Mouse (Mus musculus): Measurements from ENCODE around the gene Cd33. TPM values are rescaled to one million over a fixed set of nuclear protein-coding genes. Genes with fewer than 3 reads are reported as not detected.

Cd33 gene
- polyA plus RNA-seq, 1 experiment from 2014 or later = 1.8 TPM

- no peak overlapping the region for H3K4me2 ChIP-seq
Observed at GRCm38 (mm10) chr7:43511707-43512478, 32.3 kb downstream of the Cd33 start.

GRCm38 (mm10) chr7:43495343-43496021 is 48.7 kb downstream of the Cd33 start:
- H3K4me1 ChIP-seq = peaks cover under 1% of the 10 kb centered on the region; the same call in 1 of the 2 replicates
- no peaks in the 10 kb centered on the region for H3K36me3 ChIP-seq
- WGBS = 13% methylated on average over 21 of the region's 21 CpGs
- peak; percentile 70 for ATAC-seq (ENCODE audit: low FRiP score)
- H3K9me3 ChIP-seq (replicated peaks) = no peaks in the 10 kb centered on the region
- no peak overlapping the region for H3K27ac ChIP-seq (replicated peaks)
- H3K9ac ChIP-seq (replicated peaks) = no peak overlapping the region
- peak overlapping the region; percentile 22 for H3K4me2 ChIP-seq
- H3K4me3 ChIP-seq (replicated peaks) = no peak overlapping the region
- H3K27me3 ChIP-seq (replicated peaks) = no peaks in the 10 kb centered on the region

More at GRCm38 (mm10) chr7:43511707-43512478, 32.3 kb downstream of the Cd33 start:
- no peaks in the 10 kb centered on the region for H3K4me1 ChIP-seq
- no peaks in the 10 kb centered on the region for H3K9me3 ChIP-seq (replicated peaks)
- WGBS = 52% methylated on average over 4 of the region's 4 CpGs
- H3K4me3 ChIP-seq (replicated peaks) = no peak overlapping the region
- H3K9ac ChIP-seq (replicated peaks) = no peak overlapping the region
- no peaks in the 10 kb centered on the region for H3K27me3 ChIP-seq (replicated peaks)
- no peaks in the 10 kb centered on the region for H3K36me3 ChIP-seq
- ATAC-seq (ENCODE audit: low FRiP score) = no peak
- H3K27ac ChIP-seq (replicated peaks) = no peak overlapping the region

GRCm38 (mm10) chr7:43490861-43491260 is 53.4 kb downstream of the Cd33 start:
- Histone ChIP-seq H3K4me3 (replicated peaks) (no peak overlapping the region; the same call in 1 of the 2 replicates), H3K9me3 (replicated peaks) (no peaks in the 10 kb centered on the region), H3K36me3 (no peaks in the 10 kb centered on the region), H3K9ac (replicated peaks) (no peak overlapping the region), H3K27me3 (replicated peaks) (no peaks in the 10 kb centered on the region), H3K27ac (replicated peaks) (no peak overlapping the region), H3K4me1 (peaks cover 17% of the 10 kb centered on the region), H3K4me2 (peak overlapping the region; percentile 67)
- ATAC-seq (ENCODE audit: low FRiP score) = peak; percentile 11; the same call in 1 of the 2 replicates
- 64% methylated on average over 9 of the region's 9 CpGs for WGBS

- H3K36me3 ChIP-seq = no peaks in the 10 kb centered on the region
- peaks cover 17% of the 10 kb centered on the region for H3K4me1 ChIP-seq
- H3K27me3 ChIP-seq (replicated peaks) = no peaks in the 10 kb centered on the region
- WGBS = 4% methylated on average over 11 of the region's 13 CpGs
- H3K4me2 ChIP-seq = peak overlapping the region; percentile 67
- H3K27ac ChIP-seq (replicated peaks) = peak overlapping the region; percentile 85
- ATAC-seq (ENCODE audit: low FRiP score) = peak; percentile 92
- H3K4me3 ChIP-seq (replicated peaks) = peak overlapping the region; percentile 70
- peak overlapping the region; percentile 97 for H3K9ac ChIP-seq (replicated peaks)
- no peaks in the 10 kb centered on the region for H3K9me3 ChIP-seq (replicated peaks)
Observed at GRCm38 (mm10) chr7:43490182-43490584, 54.0 kb downstream of the Cd33 start.

- Histone ChIP-seq H3K27ac (replicated peaks) (peak within 1 kb of the TSS; percentile 85), H3K27me3 (replicated peaks) (no peaks in the 10 kb centered on the region), H3K9ac (replicated peaks) (peak within 1 kb of the TSS; percentile 97), H3K4me1 (peaks cover 17% of the 10 kb centered on the region), H3K4me2 (peak within 1 kb of the TSS; percentile 67), H3K36me3 (no peaks in the 10 kb centered on the region), H3K9me3 (replicated peaks) (no peaks in the 10 kb centered on the region), H3K4me3 (replicated peaks) (peak within 1 kb of the TSS; percentile 70)
- peak; percentile 73 for ATAC-seq (ENCODE audit: low FRiP score)
- 3% methylated on average over 17 of the region's 41 CpGs for WGBS
Observed at GRCm38 (mm10) chr7:43489631-43490125, 54.5 kb downstream of the Cd33 start, which contains the start of gene Iglon5. TSS of gene Iglon5 (minus strand) at chr7:43490075.

- ATAC-seq (ENCODE audit: low FRiP score) = no peak
- no peaks in the 10 kb centered on the region for H3K36me3 ChIP-seq
- WGBS = 45% methylated on average over 5 of the region's 5 CpGs
Observed at GRCm38 (mm10) chr7:43488646-43489045, 55.6 kb downstream of the Cd33 start.

GRCm38 (mm10) chr7:43483236-43483635 is 61.0 kb downstream of the Cd33 start:
- ATAC-seq (ENCODE audit: low FRiP score) = no peak
- Histone ChIP-seq H3K9me3 (replicated peaks) (no peaks in the 10 kb centered on the region), H3K27ac (replicated peaks) (no peak overlapping the region), H3K27me3 (replicated peaks) (peaks cover 12% of the 10 kb centered on the region), H3K4me3 (replicated peaks) (no peak overlapping the region), H3K9ac (replicated peaks) (no peak overlapping the region), H3K36me3 (peaks cover 10% of the 10 kb centered on the region), H3K4me2 (no peak overlapping the region), H3K4me1 (peaks cover 25% of the 10 kb centered on the region)
- WGBS = 18% methylated on average over 10 of the region's 10 CpGs

More at GRCm38 (mm10) chr7:43488646-43489045, 55.6 kb downstream of the Cd33 start:
- H3K4me2 ChIP-seq = peak overlapping the region; percentile 67
- H3K27ac ChIP-seq (replicated peaks) = peak overlapping the region; percentile 85; the same call in 1 of the 2 replicates
- H3K9ac ChIP-seq (replicated peaks) = peak overlapping the region; percentile 97
- no peaks in the 10 kb centered on the region for H3K27me3 ChIP-seq (replicated peaks)
- H3K9me3 ChIP-seq (replicated peaks) = no peaks in the 10 kb centered on the region
- H3K4me3 ChIP-seq (replicated peaks) = peak overlapping the region; percentile 70
- H3K4me1 ChIP-seq = peaks cover 17% of the 10 kb centered on the region

- no peak overlapping the region for H3K27ac ChIP-seq (replicated peaks)
- WGBS = 28% methylated on average over 8 of the region's 8 CpGs
Observed at GRCm38 (mm10) chr7:43482090-43482716, 62.0 kb downstream of the Cd33 start.

GRCm38 (mm10) chr7:43481191-43481590 is 63.0 kb downstream of the Cd33 start:
- 70% methylated on average over 3 of the region's 3 CpGs for WGBS
- Histone ChIP-seq H3K9ac (replicated peaks) (no peak overlapping the region), H3K4me3 (replicated peaks) (no peak overlapping the region), H3K4me1 (peaks cover 21% of the 10 kb centered on the region), H3K36me3 (peaks cover 12% of the 10 kb centered on the region), H3K27ac (replicated peaks) (no peak overlapping the region), H3K9me3 (replicated peaks) (no peaks in the 10 kb centered on the region), H3K4me2 (no peak overlapping the region), H3K27me3 (replicated peaks) (peaks cover 29% of the 10 kb centered on the region)
- no peak for ATAC-seq (ENCODE audit: low FRiP score)

More at GRCm38 (mm10) chr7:43482090-43482716, 62.0 kb downstream of the Cd33 start:
- H3K9ac ChIP-seq (replicated peaks) = no peak overlapping the region
- no peak overlapping the region for H3K4me2 ChIP-seq
- peaks cover 12% of the 10 kb centered on the region for H3K36me3 ChIP-seq
- H3K4me3 ChIP-seq (replicated peaks) = no peak overlapping the region
- no peaks in the 10 kb centered on the region for H3K9me3 ChIP-seq (replicated peaks)
- H3K27me3 ChIP-seq (replicated peaks) = peaks cover 22% of the 10 kb centered on the region
- ATAC-seq (ENCODE audit: low FRiP score) = peak; percentile 65
- H3K4me1 ChIP-seq = peaks cover 21% of the 10 kb centered on the region

GRCm38 (mm10) chr7:43476376-43476775 is 67.9 kb downstream of the Cd33 start:
- Histone ChIP-seq H3K4me3 (replicated peaks) (no peak overlapping the region), H3K4me1 (no peaks in the 10 kb centered on the region), H3K27ac (replicated peaks) (no peak overlapping the region), H3K36me3 (peaks cover 29% of the 10 kb centered on the region), H3K9me3 (replicated peaks) (no peaks in the 10 kb centered on the region), H3K9ac (replicated peaks) (no peak overlapping the region), H3K27me3 (replicated peaks) (peaks cover 38% of the 10 kb centered on the region), H3K4me2 (no peak overlapping the region)
- WGBS = 10% methylated on average over 13 of the region's 13 CpGs
- 0 out of 2 replicates have a peak, but pooled peaks have one; percentile 11 for ATAC-seq (ENCODE audit: low FRiP score)

GRCm38 (mm10) chr7:43475706-43476105 is 68.5 kb downstream of the Cd33 start:
- no peak for ATAC-seq (ENCODE audit: low FRiP score)
- H3K9ac ChIP-seq (replicated peaks) = no peak overlapping the region
- H3K9me3 ChIP-seq (replicated peaks) = no peaks in the 10 kb centered on the region
- H3K27ac ChIP-seq (replicated peaks) = no peak overlapping the region
- peaks cover 29% of the 10 kb centered on the region for H3K36me3 ChIP-seq
- 17% methylated on average over 23 of the region's 23 CpGs for WGBS
- H3K27me3 ChIP-seq (replicated peaks) = peaks cover 38% of the 10 kb centered on the region
- no peak overlapping the region for H3K4me2 ChIP-seq
- H3K4me3 ChIP-seq (replicated peaks) = no peak overlapping the region
- H3K4me1 ChIP-seq = no peaks in the 10 kb centered on the region
